Mouse (Mus musculus): Measurements from ENCODE around the gene Praf2.
A peak's percentile ranks its signal among the peaks of the same experiment; 100 is the strongest.
"Not testable (repeated sequence)": the region's sequence is repeated elsewhere in the genome, so short reads cannot be mapped to it uniquely, and the experiment has no call there.

Praf2 gene

DNA sequence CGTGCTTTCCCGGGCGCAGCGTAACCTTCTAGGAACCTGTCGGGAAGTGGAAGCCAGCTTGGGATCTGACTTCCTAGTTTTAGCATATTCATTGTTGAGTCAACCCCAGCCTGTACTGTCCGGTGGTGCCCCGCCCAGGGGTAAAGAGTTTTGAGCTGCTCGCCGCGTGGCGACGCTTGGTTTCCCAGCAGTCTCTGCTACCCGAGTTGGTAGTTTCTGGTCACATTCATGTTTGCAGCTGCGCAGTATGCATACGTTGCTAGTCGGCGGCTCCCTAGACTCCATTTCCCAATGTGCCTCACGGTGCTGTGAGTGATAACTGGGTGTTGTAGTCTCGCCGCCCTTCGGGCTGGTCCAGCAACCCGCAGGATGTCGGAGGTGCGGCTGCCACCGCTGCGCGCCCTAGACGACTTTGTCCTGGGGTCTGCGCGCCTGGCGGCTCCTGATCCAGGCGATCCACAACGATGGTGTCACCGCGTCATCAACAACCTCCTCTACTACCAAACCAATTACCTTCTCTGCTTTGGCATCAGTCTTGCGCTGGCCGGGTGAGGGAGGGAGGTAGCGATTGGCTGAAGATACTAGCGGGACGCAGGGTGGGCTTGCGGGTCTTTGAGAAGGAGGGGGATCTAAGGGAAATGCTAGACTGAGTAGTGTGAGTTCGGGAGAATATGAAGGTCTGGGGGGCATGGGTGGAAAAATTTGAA, at the start of gene Praf2:
TSS of gene Praf2 (plus strand) at position 225 of the 707 bp plus-strand sequence.
- DNase-seq (ENCODE audit: low read depth, low spot score) = peak; percentile 96

DNA sequence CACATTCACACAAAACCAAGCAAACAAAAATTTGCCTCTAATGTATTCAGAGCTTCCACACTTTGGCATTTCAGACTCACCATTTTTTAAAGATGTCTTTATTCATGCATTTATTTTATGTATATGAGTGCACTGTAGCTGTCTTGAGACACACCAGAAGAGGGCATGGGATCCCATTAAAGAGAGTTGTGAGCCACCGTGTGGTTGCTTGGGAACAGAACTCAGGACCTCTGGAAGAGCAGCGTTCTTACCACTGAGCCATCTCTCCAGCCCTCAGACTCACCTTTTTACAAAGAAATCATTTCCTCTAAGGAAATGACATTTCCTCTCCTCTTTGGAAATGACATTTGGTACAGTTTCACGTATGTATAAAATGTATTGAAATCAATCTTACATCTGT, 49.3 kb upstream of the Praf2 start:
- DNase-seq (ENCODE audit: low read depth, low spot score) = peak; percentile 61

GRCm38 (mm10) chrX:7679405-7680056, 48.7 kb upstream of the Praf2 start:
- DNase-seq (ENCODE audit: low read depth, low spot score) = peak; percentile 90

GRCm38 (mm10) chrX:7680057-7680412, 48.2 kb upstream of the Praf2 start:
- DNase-seq (ENCODE audit: low read depth, low spot score) = no peak

GRCm38 (mm10) chrX:7680864-7681263, 47.4 kb upstream of the Praf2 start, which contains the start of gene Magix:
Gene Magix (minus strand): TSS chrX:7681251.
- no peak for DNase-seq (ENCODE audit: low read depth, low spot score)

GRCm38 (mm10) chrX:7688321-7688720, 39.9 kb upstream of the Praf2 start:
- no peak for DNase-seq (ENCODE audit: low read depth, low spot score)

- no peak for DNase-seq (ENCODE audit: low read depth, low spot score)
Observed at GRCm38 (mm10) chrX:7690486-7690885, 37.8 kb upstream of the Praf2 start.

DNA sequence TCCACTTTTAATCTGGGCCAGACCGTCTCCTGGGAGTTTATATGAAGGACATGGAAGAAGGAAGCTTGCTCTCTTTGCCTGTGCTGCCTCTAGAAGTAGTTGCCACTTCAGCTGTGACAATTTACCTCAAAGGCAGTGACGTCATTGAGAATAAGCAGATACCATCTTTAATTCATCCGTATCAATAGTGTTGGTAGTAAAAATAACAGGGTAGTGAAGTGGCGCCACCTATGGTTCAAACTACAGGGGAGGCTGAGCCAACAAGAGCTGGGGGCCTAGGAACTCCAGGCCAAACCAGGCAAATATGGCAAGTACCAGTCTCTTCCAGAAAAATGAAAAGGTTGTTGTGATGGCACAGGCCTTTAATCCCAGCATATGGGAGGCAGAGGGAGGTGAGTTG, 35.4 kb upstream of the Praf2 start:
- peak; percentile 64 for DNase-seq (ENCODE audit: low read depth, low spot score)

- DNase-seq (ENCODE audit: low read depth, low spot score) = no peak
Observed at GRCm38 (mm10) chrX:7696520-7696919, 31.7 kb upstream of the Praf2 start.

GRCm38 (mm10) chrX:7696954-7697381, 31.3 kb upstream of the Praf2 start, which contains the start of gene Gpkow:
Gene Gpkow (plus strand): TSS chrX:7697131.
- peak; percentile 95 for DNase-seq (ENCODE audit: low read depth, low spot score)

- not testable (repeated sequence) for DNase-seq (ENCODE audit: low read depth, low spot score)
Observed at GRCm38 (mm10) chrX:7713764-7714134, 14.5 kb upstream of the Praf2 start.

DNA sequence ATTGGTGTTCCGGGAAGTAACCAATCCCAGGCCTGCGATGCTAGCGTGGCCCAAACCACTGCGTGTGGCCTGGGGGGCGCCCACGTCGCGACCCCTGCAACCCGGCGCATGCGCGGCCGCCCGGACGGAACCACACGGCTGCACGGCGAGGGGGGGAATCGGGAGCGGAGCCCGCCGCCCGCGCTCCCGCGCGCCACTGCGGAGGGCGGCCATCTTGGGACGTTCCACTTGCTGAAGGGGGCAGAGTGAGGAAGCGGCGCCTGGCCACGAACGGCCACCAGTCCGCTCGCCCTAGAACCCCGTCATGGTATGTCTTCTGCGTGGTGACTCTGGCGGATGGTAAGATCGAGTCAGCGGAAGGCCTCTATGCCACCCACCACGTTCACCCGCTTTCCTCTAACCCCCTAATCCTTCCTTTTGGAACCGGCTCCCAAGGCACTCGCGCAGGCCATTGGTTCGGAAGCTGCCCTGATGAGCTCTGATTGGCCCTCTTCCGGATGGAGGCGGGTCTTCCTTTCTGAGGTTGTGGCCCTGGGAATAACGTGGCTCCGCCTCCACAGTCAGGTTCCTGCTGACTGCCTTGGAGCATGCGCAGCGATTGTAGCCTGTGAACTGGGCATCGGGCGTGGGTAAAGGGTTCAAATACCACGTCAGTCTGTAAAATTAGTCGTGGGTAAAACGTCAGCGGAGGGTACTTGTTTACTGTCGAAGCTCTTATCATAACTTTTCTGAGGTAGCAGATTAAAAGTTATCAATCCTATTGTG, 13.9 kb upstream of the Praf2 start, which contains the start of gene Wdr45:
TSS of gene Wdr45 (plus strand) at position 199 of the 765 bp plus-strand sequence.
- DNase-seq (ENCODE audit: low read depth, low spot score) = peak; percentile 98

- peak; percentile 44 for DNase-seq (ENCODE audit: low read depth, low spot score)
Observed at GRCm38 (mm10) chrX:7716058-7716457, 12.2 kb upstream of the Praf2 start.

DNA sequence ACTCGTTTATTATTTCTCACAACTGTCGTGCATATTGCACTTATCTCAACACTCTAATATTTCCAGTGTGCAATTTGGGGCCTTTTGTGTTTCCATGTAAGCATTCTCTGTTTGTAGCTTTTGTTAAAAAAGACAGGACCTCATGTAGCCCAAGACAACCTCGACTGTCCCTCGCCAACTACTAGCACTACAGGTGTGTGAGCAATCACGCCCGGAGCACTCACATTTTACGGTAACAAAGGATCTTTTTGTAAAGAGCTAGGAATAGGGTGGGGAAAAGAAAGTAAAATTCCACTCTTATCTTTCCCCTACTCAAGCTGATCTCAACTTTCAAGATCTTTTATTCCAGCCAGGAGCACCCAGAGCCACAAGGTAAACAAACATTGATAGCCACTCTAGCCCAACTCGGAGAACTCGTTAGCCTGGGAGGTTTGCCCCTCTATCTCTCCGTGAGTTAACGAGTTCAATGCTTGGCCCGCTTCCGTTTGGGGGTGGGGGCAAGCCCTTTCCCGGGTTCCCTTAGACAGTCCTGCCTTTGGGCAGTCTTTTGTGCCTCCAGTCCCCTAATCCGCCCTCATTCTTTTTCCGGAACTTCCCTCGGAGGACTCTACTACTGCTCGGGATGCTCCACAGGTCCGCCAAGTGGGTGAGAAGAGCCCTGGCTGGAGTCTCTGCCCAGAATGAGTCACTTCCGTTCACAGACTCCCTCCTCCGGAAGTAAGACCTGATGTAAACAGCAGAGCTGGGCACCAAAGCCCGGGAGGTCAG, 6.5 kb upstream of the Praf2 start, which contains the start of gene Gm45208:
TSS of gene Gm45208 (plus strand) at position 732 of the 768 bp plus-strand sequence.
- peak; percentile 89 for DNase-seq (ENCODE audit: low read depth, low spot score)

DNA sequence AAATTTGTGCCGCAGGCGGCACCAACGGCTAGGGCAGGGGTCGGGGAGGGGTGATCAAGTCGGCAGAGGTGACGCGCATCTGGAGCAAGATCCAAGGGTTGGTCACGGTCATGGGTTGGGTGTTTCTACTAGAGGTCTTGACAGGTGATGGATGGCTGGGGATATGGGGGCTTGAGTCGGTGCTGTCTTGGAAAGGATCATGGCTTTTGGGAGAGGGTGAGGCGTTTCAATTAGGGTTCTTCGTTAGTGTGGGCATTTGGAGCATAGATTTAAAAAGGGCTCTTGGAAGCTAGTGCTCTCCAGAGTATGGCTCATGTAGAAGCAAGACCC, 6.0 kb upstream of the Praf2 start:
- no peak for DNase-seq (ENCODE audit: low read depth, low spot score)

GRCm38 (mm10) chrX:7722691-7723090, 5.5 kb upstream of the Praf2 start:
- peak; percentile 59 for DNase-seq (ENCODE audit: low read depth, low spot score)

DNA sequence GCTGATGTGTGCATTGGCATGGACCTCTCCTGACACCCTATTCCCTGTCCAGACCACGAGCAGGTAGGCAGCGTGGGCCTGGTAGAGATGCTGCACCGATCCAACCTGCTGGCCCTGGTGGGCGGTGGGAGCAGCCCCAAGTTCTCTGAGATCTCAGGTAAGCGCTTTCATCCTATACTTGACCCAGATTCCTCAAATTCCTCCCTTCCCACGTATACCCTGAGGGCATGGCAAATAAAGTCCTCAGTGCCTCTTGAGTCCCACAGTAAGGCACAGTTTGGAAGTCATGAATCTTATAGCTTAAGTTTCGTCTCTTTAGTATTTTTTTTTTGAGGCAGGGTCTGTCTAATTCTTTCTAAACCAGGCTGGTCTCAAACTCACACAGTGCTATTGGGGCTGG, 4.1 kb upstream of the Praf2 start:
- no peak for DNase-seq (ENCODE audit: low read depth, low spot score)

- DNase-seq (ENCODE audit: low read depth, low spot score) = no peak
Observed at GRCm38 (mm10) chrX:7725841-7726240, 2.4 kb upstream of the Praf2 start.

GRCm38 (mm10) chrX:7727176-7727575, 1.1 kb upstream of the Praf2 start:
- peak; percentile 44 for DNase-seq (ENCODE audit: low read depth, low spot score)

GRCm38 (mm10) chrX:7728922-7729265, 655 bp downstream of the Praf2 start:
- no peak for DNase-seq (ENCODE audit: low read depth, low spot score)

DNA sequence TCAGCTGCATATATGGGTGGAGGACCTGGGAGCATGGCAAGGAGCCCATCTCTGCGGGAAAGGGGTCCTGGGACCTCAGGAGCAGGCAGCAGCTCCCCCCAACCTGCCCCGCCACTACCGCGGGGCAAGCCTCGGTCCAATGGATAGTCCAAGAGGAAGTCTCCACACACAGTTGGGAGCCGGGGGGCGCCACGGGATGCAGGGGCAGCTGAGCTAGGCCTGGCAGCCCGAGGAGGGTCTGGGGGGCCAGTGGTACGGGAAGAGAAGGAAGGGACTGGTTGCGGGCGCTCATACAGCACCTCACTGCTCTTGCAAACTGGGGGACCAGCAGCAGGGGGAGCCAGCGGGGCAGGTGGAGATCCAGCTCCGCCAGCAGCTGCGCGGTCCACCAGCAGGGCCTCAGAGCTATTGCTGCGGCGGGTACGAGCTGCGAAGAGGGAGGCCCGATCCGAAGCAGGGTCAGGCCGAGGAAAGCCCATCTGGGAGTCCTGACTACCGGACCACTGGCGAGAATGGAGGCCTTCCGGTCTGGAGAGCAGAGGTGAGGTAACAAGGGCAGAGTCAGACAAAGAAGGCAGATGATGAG, 5.4 kb downstream of the Praf2 start:
- DNase-seq (ENCODE audit: low read depth, low spot score) = no peak

Data from 3T3-L1 (cell line).